Mouse (Mus musculus): Measurements from ENCODE around the gene Hoxd9. TPM values are rescaled to one million over a fixed set of nuclear protein-coding genes. Genes with fewer than 3 reads are reported as not detected.

Hoxd9 gene
- polyA plus RNA-seq, 1 experiment from 2014 or later = 0.41 TPM

- Histone ChIP-seq H3K9ac (replicated peaks; ENCODE audit: low read depth, low read length) (no peak overlapping the region), H3K4me1 (ENCODE audit: control insufficient read depth, insufficient read depth, low read length) (no peaks in the 10 kb centered on the region), H3K9me3 (ENCODE audit: control insufficient read depth, low read depth, low read length) (no peaks in the 10 kb centered on the region), H3K36me3 (ENCODE audit: control insufficient read depth, insufficient read depth, low read length) (no peaks in the 10 kb centered on the region), H3K4me3 (ENCODE audit: low read depth, low read length) (no peak overlapping the region), H3K27ac (ENCODE audit: low read length) (no peak overlapping the region), H3K4me2 (replicated peaks; ENCODE audit: low read depth, low read length) (no peak overlapping the region), H3K27me3 (ENCODE audit: control insufficient read depth, insufficient read depth, low read length) (peaks cover 79% of the 10 kb centered on the region)
- 8% methylated on average over 17 of the region's 17 CpGs for WGBS
- no peak for ATAC-seq (ENCODE audit: insufficient number of reproducible peaks, insufficient read depth, low FRiP score, low read depth)
Observed at GRCm38 (mm10) chr2:74686301-74686987, 11.1 kb upstream of the Hoxd9 start.

- Histone ChIP-seq H3K27ac (ENCODE audit: low read length) (no peak overlapping the region), H3K4me1 (ENCODE audit: control insufficient read depth, insufficient read depth, low read length) (no peaks in the 10 kb centered on the region), H3K36me3 (ENCODE audit: control insufficient read depth, insufficient read depth, low read length) (no peaks in the 10 kb centered on the region), H3K4me3 (ENCODE audit: low read depth, low read length) (no peak overlapping the region), H3K9ac (replicated peaks; ENCODE audit: low read depth, low read length) (no peak overlapping the region), H3K27me3 (ENCODE audit: control insufficient read depth, insufficient read depth, low read length) (peaks cover 79% of the 10 kb centered on the region), H3K4me2 (replicated peaks; ENCODE audit: low read depth, low read length) (no peak overlapping the region), H3K9me3 (ENCODE audit: control insufficient read depth, low read depth, low read length) (no peaks in the 10 kb centered on the region)
- no peak for ATAC-seq (ENCODE audit: insufficient number of reproducible peaks, insufficient read depth, low FRiP score, low read depth)
- WGBS = under 1% methylated on average over 27 of the region's 27 CpGs
Observed at GRCm38 (mm10) chr2:74686988-74687697, 10.4 kb upstream of the Hoxd9 start.

GRCm38 (mm10) chr2:74687698-74688555, 9.6 kb upstream of the Hoxd9 start:
- ATAC-seq (ENCODE audit: insufficient number of reproducible peaks, insufficient read depth, low FRiP score, low read depth) = no peak
- 1% methylated on average over 31 of the region's 31 CpGs for WGBS
- Histone ChIP-seq H3K27me3 (ENCODE audit: control insufficient read depth, insufficient read depth, low read length) (peaks cover 77% of the 10 kb centered on the region), H3K36me3 (ENCODE audit: control insufficient read depth, insufficient read depth, low read length) (no peaks in the 10 kb centered on the region), H3K4me3 (ENCODE audit: low read depth, low read length) (no peak overlapping the region), H3K27ac (ENCODE audit: low read length) (no peak overlapping the region), H3K4me2 (replicated peaks; ENCODE audit: low read depth, low read length) (no peak overlapping the region), H3K9me3 (ENCODE audit: control insufficient read depth, low read depth, low read length) (no peaks in the 10 kb centered on the region), H3K9ac (replicated peaks; ENCODE audit: low read depth, low read length) (no peak overlapping the region), H3K4me1 (ENCODE audit: control insufficient read depth, insufficient read depth, low read length) (no peaks in the 10 kb centered on the region)

- H3K27ac ChIP-seq (ENCODE audit: low read length) = no peak overlapping the region
- H3K9ac ChIP-seq (replicated peaks; ENCODE audit: low read depth, low read length) = no peak overlapping the region
- no peaks in the 10 kb centered on the region for H3K9me3 ChIP-seq (ENCODE audit: control insufficient read depth, low read depth, low read length)
- peaks cover 74% of the 10 kb centered on the region for H3K27me3 ChIP-seq (ENCODE audit: control insufficient read depth, insufficient read depth, low read length)
- no peak overlapping the region for H3K4me3 ChIP-seq (ENCODE audit: low read depth, low read length)
- WGBS = 3% methylated on average over 12 of the region's 12 CpGs
- no peaks in the 10 kb centered on the region for H3K4me1 ChIP-seq (ENCODE audit: control insufficient read depth, insufficient read depth, low read length)
- no peak for ATAC-seq (ENCODE audit: insufficient number of reproducible peaks, insufficient read depth, low FRiP score, low read depth)
- H3K4me2 ChIP-seq (replicated peaks; ENCODE audit: low read depth, low read length) = no peak overlapping the region
- no peaks in the 10 kb centered on the region for H3K36me3 ChIP-seq (ENCODE audit: control insufficient read depth, insufficient read depth, low read length)
Observed at GRCm38 (mm10) chr2:74688795-74689573, 8.5 kb upstream of the Hoxd9 start.

GRCm38 (mm10) chr2:74689574-74690337, 7.8 kb upstream of the Hoxd9 start:
- no peak overlapping the region for H3K4me3 ChIP-seq (ENCODE audit: low read depth, low read length)
- H3K27ac ChIP-seq (ENCODE audit: low read length) = no peak overlapping the region
- no peak for ATAC-seq (ENCODE audit: insufficient number of reproducible peaks, insufficient read depth, low FRiP score, low read depth)
- H3K36me3 ChIP-seq (ENCODE audit: control insufficient read depth, insufficient read depth, low read length) = no peaks in the 10 kb centered on the region
- peaks cover 78% of the 10 kb centered on the region for H3K27me3 ChIP-seq (ENCODE audit: control insufficient read depth, insufficient read depth, low read length)
- under 1% methylated on average over 24 of the region's 24 CpGs for WGBS
- no peak overlapping the region for H3K9ac ChIP-seq (replicated peaks; ENCODE audit: low read depth, low read length)
- no peak overlapping the region for H3K4me2 ChIP-seq (replicated peaks; ENCODE audit: low read depth, low read length)
- H3K4me1 ChIP-seq (ENCODE audit: control insufficient read depth, insufficient read depth, low read length) = no peaks in the 10 kb centered on the region
- H3K9me3 ChIP-seq (ENCODE audit: control insufficient read depth, low read depth, low read length) = no peaks in the 10 kb centered on the region

- Histone ChIP-seq H3K4me3 (ENCODE audit: low read depth, low read length) (no peak overlapping the region), H3K36me3 (ENCODE audit: control insufficient read depth, insufficient read depth, low read length) (no peaks in the 10 kb centered on the region), H3K9me3 (ENCODE audit: control insufficient read depth, low read depth, low read length) (no peaks in the 10 kb centered on the region), H3K9ac (replicated peaks; ENCODE audit: low read depth, low read length) (no peak overlapping the region), H3K27me3 (ENCODE audit: control insufficient read depth, insufficient read depth, low read length) (peaks cover 78% of the 10 kb centered on the region), H3K27ac (ENCODE audit: low read length) (no peak overlapping the region), H3K4me2 (replicated peaks; ENCODE audit: low read depth, low read length) (no peak overlapping the region), H3K4me1 (ENCODE audit: control insufficient read depth, insufficient read depth, low read length) (no peaks in the 10 kb centered on the region)
- 8% methylated on average over 8 of the region's 8 CpGs for WGBS
- ATAC-seq (ENCODE audit: insufficient number of reproducible peaks, insufficient read depth, low FRiP score, low read depth) = no peak
Observed at GRCm38 (mm10) chr2:74690338-74690716, 7.2 kb upstream of the Hoxd9 start.

- Histone ChIP-seq H3K27me3 (ENCODE audit: control insufficient read depth, insufficient read depth, low read length) (peaks cover 80% of the 10 kb centered on the region), H3K27ac (ENCODE audit: low read length) (no peak within 1 kb of the TSS)
Observed at GRCm38 (mm10) chr2:74691022-74691951, 6.2 kb upstream of the Hoxd9 start, which contains the start of gene Hoxd10. Gene Hoxd10, plus strand, starts transcription at chr2:74691924.

More at GRCm38 (mm10) chr2:74691022-74691951, 6.2 kb upstream of the Hoxd9 start, which contains the start of gene Hoxd10:
- ATAC-seq (ENCODE audit: insufficient number of reproducible peaks, insufficient read depth, low FRiP score, low read depth) = peak; percentile 49; the same call in 1 of the 2 replicates
- H3K9me3 ChIP-seq (ENCODE audit: control insufficient read depth, low read depth, low read length) = no peaks in the 10 kb centered on the region
- no peaks in the 10 kb centered on the region for H3K36me3 ChIP-seq (ENCODE audit: control insufficient read depth, insufficient read depth, low read length)
- under 1% methylated on average over 56 of the region's 56 CpGs for WGBS
- no peak within 1 kb of the TSS for H3K9ac ChIP-seq (replicated peaks; ENCODE audit: low read depth, low read length)
- H3K4me2 ChIP-seq (replicated peaks; ENCODE audit: low read depth, low read length) = no peak within 1 kb of the TSS
- H3K4me1 ChIP-seq (ENCODE audit: control insufficient read depth, insufficient read depth, low read length) = no peaks in the 10 kb centered on the region
- H3K4me3 ChIP-seq (ENCODE audit: low read depth, low read length) = no peak within 1 kb of the TSS

Data from stomach, embryonic 14.5 days (tissue).